27 mouse cellular contexts compared by ENCODE assay signal in genomic region chr4:149529691-149530090, GRCm38 (mm10). TPM values are rescaled to one million over a fixed set of nuclear protein-coding genes. Genes with fewer than 3 reads are reported as not detected.
DNase-seq lines count a peak whose midpoint lies in the region; ATAC-seq and TF ChIP-seq lines count a peak whose summit lies in the region.
"Had no signal": no experiment of that assay in that cellular context is flagged by ENCODE, and none has a peak within 500 bp of the region (broad histone marks: within the 10 kb centered on the region; RNA-seq: fewer than 3 reads in every experiment).

No protein-coding gene starts in this region.

- TF ChIP-seq POLR2A in cerebellum, adult 2 months (IDR thresholded peaks at IDR 0.05; ENCODE audit: borderline replicate concordance, insufficient read depth, low read length), result no peak
- no peak for TF ChIP-seq POLR2A in thymus, adult 2 months (IDR thresholded peaks at IDR 0.05; ENCODE audit: control insufficient read depth, extremely low read depth, insufficient read depth, low read length, poor library complexity)

- no peak overlapping the region for H3K4me3 ChIP-seq in heart, embryonic 13.5 days
- H3K4me3 ChIP-seq in kidney, postnatal 0 days (replicated peaks; ENCODE audit: low read depth, low read length), result no peak overlapping the region
- H3K4me3 ChIP-seq in brown adipose tissue, adult 24 weeks (ENCODE audit: insufficient read depth, low read depth, low read length), result no peak overlapping the region
- H3K4me3 ChIP-seq in embryonic facial prominence, embryonic 10.5 days, result no peak overlapping the region
- H3K4me3 ChIP-seq in cerebellum, adult 2 months (replicated peaks; ENCODE audit: insufficient read depth, low read depth, low read length), result no peak overlapping the region
- no peak overlapping the region for H3K4me3 ChIP-seq in thymus, adult 2 months (ENCODE audit: control insufficient read depth, insufficient read depth, low read length)
- H3K4me3 ChIP-seq: embryonic facial prominence, embryonic 12.5 days; forebrain, embryonic 15.5 days; hindbrain, embryonic 12.5 days; intestine, embryonic 15.5 days; limb, embryonic 13.5 days; midbrain, embryonic 12.5 days; myocyte had no signal

- H3K4me2 ChIP-seq in heart, embryonic 13.5 days, result no peak overlapping the region
- H3K4me2 ChIP-seq in kidney, postnatal 0 days (ENCODE audit: low read length), result no peak overlapping the region
- H3K4me2 ChIP-seq: embryonic facial prominence, embryonic 12.5 days; forebrain, embryonic 15.5 days; hindbrain, embryonic 12.5 days; intestine, embryonic 15.5 days; limb, embryonic 13.5 days; midbrain, embryonic 12.5 days had no signal

- no peaks in the 10 kb centered on the region for H3K27me3 ChIP-seq in heart, embryonic 13.5 days (replicated peaks)
- no peaks in the 10 kb centered on the region for H3K27me3 ChIP-seq in kidney, postnatal 0 days (ENCODE audit: insufficient read depth, low read length)
- no peaks in the 10 kb centered on the region for H3K27me3 ChIP-seq in embryonic facial prominence, embryonic 10.5 days (replicated peaks; ENCODE audit: low read depth, poor library complexity, severe bottlenecking)
- no peaks in the 10 kb centered on the region for H3K27me3 ChIP-seq in cerebellum, adult 2 months (ENCODE audit: control insufficient read depth, insufficient read depth, low read length)
- no peaks in the 10 kb centered on the region for H3K27me3 ChIP-seq in thymus, adult 2 months (ENCODE audit: control insufficient read depth, insufficient read depth, low read length)
- H3K27me3 ChIP-seq: embryonic facial prominence, embryonic 12.5 days; forebrain, embryonic 15.5 days; hindbrain, embryonic 12.5 days; intestine, embryonic 15.5 days; limb, embryonic 13.5 days; midbrain, embryonic 12.5 days had no signal

- peaks cover 54% of the 10 kb centered on the region for H3K4me1 ChIP-seq in heart, embryonic 13.5 days
- H3K4me1 ChIP-seq in kidney, postnatal 0 days (replicated peaks; ENCODE audit: insufficient read depth, low read length), result peaks cover 18% of the 10 kb centered on the region
- H3K4me1 ChIP-seq in brown adipose tissue, adult 24 weeks (ENCODE audit: control insufficient read depth, insufficient read depth, insufficient read length, low read length), result peaks cover 34% of the 10 kb centered on the region
- H3K4me1 ChIP-seq in embryonic facial prominence, embryonic 10.5 days, result peaks cover 47% of the 10 kb centered on the region
- H3K4me1 ChIP-seq in cerebellum, adult 2 months (ENCODE audit: control insufficient read depth, insufficient read depth, low read length), result no peaks in the 10 kb centered on the region
- H3K4me1 ChIP-seq in thymus, adult 2 months (replicated peaks; ENCODE audit: control insufficient read depth, insufficient read depth, low read length), result no peaks in the 10 kb centered on the region

- 42% methylated on average over 6 of the region's 6 CpGs for WGBS in heart, embryonic 13.5 days
- 25% methylated on average over 6 of the region's 6 CpGs for WGBS in kidney, postnatal 0 days
- WGBS in embryonic facial prominence, embryonic 10.5 days, result 58% methylated on average over 6 of the region's 6 CpGs
- 84% methylated on average over 6 of the region's 6 CpGs for WGBS in cerebellum, adult 2 months
- WGBS in thymus, adult 2 months, result 88% methylated on average over 6 of the region's 6 CpGs

- H3K27ac ChIP-seq in heart, embryonic 13.5 days (replicated peaks), result peak overlapping the region; percentile 48
- peak overlapping the region; percentile 50; the same call in 1 of the 2 replicates for H3K27ac ChIP-seq in kidney, postnatal 0 days
- H3K27ac ChIP-seq in brown adipose tissue, adult 24 weeks (replicated peaks; ENCODE audit: low read depth, low read length), result peak overlapping the region; percentile 86
- 0 out of 2 replicates have a peak overlapping the region, but pooled peaks have one; percentile 48 for H3K27ac ChIP-seq in embryonic facial prominence, embryonic 10.5 days (replicated peaks)
- H3K27ac ChIP-seq in cerebellum, adult 2 months (ENCODE audit: insufficient read depth, low read length), result no peak overlapping the region
- no peak overlapping the region for H3K27ac ChIP-seq in thymus, adult 2 months (ENCODE audit: control insufficient read depth, insufficient read depth, low read length)
- H3K27ac ChIP-seq: embryonic facial prominence, embryonic 12.5 days; forebrain, embryonic 15.5 days; hindbrain, embryonic 12.5 days; intestine, embryonic 15.5 days; limb, embryonic 13.5 days; liver, embryonic 14.5 days; midbrain, embryonic 12.5 days had no signal

- no peak overlapping the region for H3K9ac ChIP-seq in heart, embryonic 13.5 days
- no peak overlapping the region for H3K9ac ChIP-seq in kidney, postnatal 0 days (ENCODE audit: low read depth, low read length)
- H3K9ac ChIP-seq: embryonic facial prominence, embryonic 12.5 days; forebrain, embryonic 15.5 days; hindbrain, embryonic 12.5 days; intestine, embryonic 15.5 days; limb, embryonic 13.5 days; liver, embryonic 14.5 days; midbrain, embryonic 12.5 days had no signal

- intact Hi-C loops in heart, postnatal 36 days (cut with DNase I), result loop anchor here (5.0 kb wide), 1 partner anchor 72 kb away; no protein-coding TSS in a partner anchor

- no peak for TF ChIP-seq CTCF in kidney, postnatal 0 days (IDR thresholded peaks at IDR 0.05; ENCODE audit: low read depth)
- no peak for TF ChIP-seq CTCF in cerebellum, adult 2 months (IDR thresholded peaks at IDR 0.05; ENCODE audit: borderline replicate concordance, insufficient read depth, low read depth, low read length)
- no peak for TF ChIP-seq CTCF in thymus, adult 2 months (IDR thresholded peaks at IDR 0.05; ENCODE audit: borderline replicate concordance, control insufficient read depth, extremely low read depth, insufficient read depth, low read length, poor library complexity)

- no peaks in the 10 kb centered on the region for H3K36me3 ChIP-seq in heart, embryonic 13.5 days
- H3K36me3 ChIP-seq in kidney, postnatal 0 days (ENCODE audit: insufficient read depth, low read length), result no peaks in the 10 kb centered on the region
- H3K36me3 ChIP-seq in embryonic facial prominence, embryonic 10.5 days (replicated peaks), result peaks cover 27% of the 10 kb centered on the region
- H3K36me3 ChIP-seq in thymus, adult 2 months (ENCODE audit: control insufficient read depth, insufficient read depth, low read length), result no peaks in the 10 kb centered on the region
- H3K36me3 ChIP-seq: embryonic facial prominence, embryonic 12.5 days; forebrain, embryonic 15.5 days; hindbrain, embryonic 12.5 days; intestine, embryonic 15.5 days; midbrain, embryonic 12.5 days had no signal

- ATAC-seq in heart, embryonic 13.5 days (ENCODE audit: extremely low read depth, insufficient number of reproducible peaks, low FRiP score, low TSS enrichment), result no peak
- ATAC-seq in kidney, postnatal 0 days (replicated peaks; ENCODE audit: low FRiP score, low read depth), result no peak; the same call in 1 of the 2 replicates
- ATAC-seq: forebrain, embryonic 15.5 days; intestine, embryonic 15.5 days had no signal

- DNase-seq in heart, postnatal 36 days, result no peak
- DNase-seq in kidney, postnatal 0 days (ENCODE audit: low spot score), result peak; percentile 69
- no peak for DNase-seq in kidney, adult 8-10 months
- DNase-seq in embryonic facial prominence, embryonic 10.5 days (ENCODE audit: low spot score), result no peak
- DNase-seq in cerebellum, adult 2 months, result no peak
- no peak for DNase-seq in thymus, adult 2 months
- DNase-seq: cerebellum, adult 9-10 months; right cerebral cortex, postnatal 14 days; spleen, adult 18-20 months had no signal

- H3K9me3 ChIP-seq in heart, embryonic 13.5 days, result no peaks in the 10 kb centered on the region
- H3K9me3 ChIP-seq in kidney, postnatal 0 days (replicated peaks; ENCODE audit: low read length), result no peaks in the 10 kb centered on the region
- H3K9me3 ChIP-seq in embryonic facial prominence, embryonic 10.5 days, result no peaks in the 10 kb centered on the region
- H3K9me3 ChIP-seq: embryonic facial prominence, embryonic 12.5 days; forebrain, embryonic 15.5 days; hindbrain, embryonic 12.5 days; intestine, embryonic 15.5 days; limb, embryonic 13.5 days; midbrain, embryonic 12.5 days had no signal

RNA-seq across cellular contexts. Expression of gene Ctnnbip1, which starts 11.7 kb away (rescaled TPM):
- polyA plus RNA-seq in heart, embryonic 13.5 days (2015; fragmentation: Nextera tagmentation; extraction: Ambion mirVana), result 33.4 and 36.2 TPM in 2 replicates
- total RNA-seq in heart, postnatal 36 days (2021), result 10 to 100 TPM; 29.9 to 33.3 TPM
- 63.3 and 66.3 TPM in 2 replicates for polyA plus RNA-seq in kidney, postnatal 0 days (2015; fragmentation: Nextera tagmentation; extraction: Ambion mirVana)
- polyA plus RNA-seq in brown adipose tissue, adult 24 weeks (2012; ENCODE audit: insufficient read depth, insufficient read length, missing spikeins), result 10.6 and 13.6 TPM in 2 replicates
- 67.5 TPM in 2 replicates for polyA plus RNA-seq in embryonic facial prominence, embryonic 10.5 days (2016; fragmentation: Nextera tagmentation; extraction: Ambion mirVana)
- 33.3 and 34.6 TPM in 2 replicates for polyA plus RNA-seq in cerebellum, adult 2 months (2012; rRNA removed)
- polyA plus RNA-seq in thymus, adult 2 months (2012; rRNA removed), result 13.2 and 17.9 TPM in 2 replicates

RNA-seq across cellular contexts. Expression of gene Lzic, which starts 44.7 kb away (rescaled TPM):
- polyA plus RNA-seq in heart, embryonic 13.5 days (2015; fragmentation: Nextera tagmentation; extraction: Ambion mirVana), result 28.5 and 34.6 TPM in 2 replicates
- 10 to 100 TPM; 57.5 to 69.1 TPM for total RNA-seq in heart, postnatal 36 days (2021)
- polyA plus RNA-seq in kidney, postnatal 0 days (2015; fragmentation: Nextera tagmentation; extraction: Ambion mirVana), result 31.1 and 31.7 TPM in 2 replicates
- 40.2 and 40.9 TPM in 2 replicates for polyA plus RNA-seq in brown adipose tissue, adult 24 weeks (2012; ENCODE audit: insufficient read depth, insufficient read length, missing spikeins)
- 53.2 and 54.5 TPM in 2 replicates for polyA plus RNA-seq in embryonic facial prominence, embryonic 10.5 days (2016; fragmentation: Nextera tagmentation; extraction: Ambion mirVana)
- polyA plus RNA-seq in cerebellum, adult 2 months (2012; rRNA removed), result 14.2 and 15.3 TPM in 2 replicates
- 29.0 and 30.3 TPM in 2 replicates for polyA plus RNA-seq in thymus, adult 2 months (2012; rRNA removed)

RNA-seq across cellular contexts. Expression of gene Nmnat1, which starts 44.7 kb away (rescaled TPM):
- polyA plus RNA-seq in heart, embryonic 13.5 days (2015; fragmentation: Nextera tagmentation; extraction: Ambion mirVana), result 11.1 and 11.9 TPM in 2 replicates
- 10 to 100 TPM; 29.5 to 30.7 TPM for total RNA-seq in heart, postnatal 36 days (2021)
- 9.6 and 13.5 TPM in 2 replicates for polyA plus RNA-seq in kidney, postnatal 0 days (2015; fragmentation: Nextera tagmentation; extraction: Ambion mirVana)
- 17.7 and 20.2 TPM in 2 replicates for polyA plus RNA-seq in brown adipose tissue, adult 24 weeks (2012; ENCODE audit: insufficient read depth, insufficient read length, missing spikeins)
- 14.5 and 15.0 TPM in 2 replicates for polyA plus RNA-seq in embryonic facial prominence, embryonic 10.5 days (2016; fragmentation: Nextera tagmentation; extraction: Ambion mirVana)
- polyA plus RNA-seq in cerebellum, adult 2 months (2012; rRNA removed), result 11.2 and 11.6 TPM in 2 replicates
- 21.6 and 22.9 TPM in 2 replicates for polyA plus RNA-seq in thymus, adult 2 months (2012; rRNA removed)

RNA-seq across cellular contexts. Expression of gene Tmem274, which starts 52.5 kb away (rescaled TPM):
- polyA plus RNA-seq in heart, embryonic 13.5 days (2015; fragmentation: Nextera tagmentation; extraction: Ambion mirVana), result 0.51 TPM in 1 of 2 replicates, not detected in the other
- total RNA-seq in heart, postnatal 36 days (2021), result not detected
- not detected in 2 replicates for polyA plus RNA-seq in kidney, postnatal 0 days (2015; fragmentation: Nextera tagmentation; extraction: Ambion mirVana)
- polyA plus RNA-seq in brown adipose tissue, adult 24 weeks (2012; ENCODE audit: insufficient read depth, insufficient read length, missing spikeins), result not detected in 2 replicates
- polyA plus RNA-seq in embryonic facial prominence, embryonic 10.5 days (2016; fragmentation: Nextera tagmentation; extraction: Ambion mirVana), result 0.26 and 0.77 TPM in 2 replicates
- 0.41 and 0.51 TPM in 2 replicates for polyA plus RNA-seq in cerebellum, adult 2 months (2012; rRNA removed)
- not detected in 2 replicates for polyA plus RNA-seq in thymus, adult 2 months (2012; rRNA removed)
- total RNA-seq: adrenal gland, adult 18-20 months; adrenal gland, postnatal 4 days; common myeloid progenitor, adult 5-6 weeks; gastrocnemius, postnatal 4 days; layer of hippocampus, postnatal 25 days; left cerebral cortex, postnatal 10 days; neutrophil, adult 5-6 weeks had no signal
- polyA plus RNA-seq: intestine, embryonic 15.5 days; liver, embryonic 14.5 days; myocyte; urinary bladder, adult 2 months had no signal

RNA-seq across cellular contexts. Expression of gene Clstn1, which starts 56.6 kb away (rescaled TPM):
- polyA plus RNA-seq in heart, embryonic 13.5 days (2015; fragmentation: Nextera tagmentation; extraction: Ambion mirVana), result 9.2 and 13.6 TPM in 2 replicates
- total RNA-seq in heart, postnatal 36 days (2021), result 10 to 100 TPM; 89.5 to 92.1 TPM
- polyA plus RNA-seq in kidney, postnatal 0 days (2015; fragmentation: Nextera tagmentation; extraction: Ambion mirVana), result 40.7 and 43.9 TPM in 2 replicates
- polyA plus RNA-seq in brown adipose tissue, adult 24 weeks (2012; ENCODE audit: insufficient read depth, insufficient read length, missing spikeins), result 15.4 and 16.9 TPM in 2 replicates
- polyA plus RNA-seq in embryonic facial prominence, embryonic 10.5 days (2016; fragmentation: Nextera tagmentation; extraction: Ambion mirVana), result 39.6 and 44.2 TPM in 2 replicates
- 301 and 324 TPM in 2 replicates for polyA plus RNA-seq in cerebellum, adult 2 months (2012; rRNA removed)
- 21.6 and 24.5 TPM in 2 replicates for polyA plus RNA-seq in thymus, adult 2 months (2012; rRNA removed)

Comparison
In these comparisons a context has a peak if more than half of its experiments do, and no peak if none do; other contexts are left out.
1. H3K27ac ChIP-seq: peak in heart, embryonic 13.5 days (single experiment), kidney, postnatal 0 days (single experiment), brown adipose tissue, adult 24 weeks (single experiment) and embryonic facial prominence, embryonic 10.5 days (single experiment); none in cerebellum, adult 2 months (single experiment) and thymus, adult 2 months (single experiment).